Mouse (Mus musculus) liver, adult 10 weeks (tissue): Measurements from ENCODE around the gene Pmis2. TPM values are rescaled to one million over a fixed set of nuclear protein-coding genes. Genes with fewer than 3 reads are reported as not detected.

Experiments used
- polyA plus RNA-seq: library from polyadenylated mRNA; stranded (reverse); fragments of 350-450 nt; fragmentation: Illumina TruSeq; extraction: RNeasy Lipid Tissue Mini Kit (QIAGEN cat#74804); gene quantifications from one replicate; pipeline ENCODE4 v1.2.3, GENCODE M21; 2014; ENCODE audit warnings: low read depth, low replicate concordance

Pmis2 gene
- not detected for polyA plus RNA-seq

DNA sequence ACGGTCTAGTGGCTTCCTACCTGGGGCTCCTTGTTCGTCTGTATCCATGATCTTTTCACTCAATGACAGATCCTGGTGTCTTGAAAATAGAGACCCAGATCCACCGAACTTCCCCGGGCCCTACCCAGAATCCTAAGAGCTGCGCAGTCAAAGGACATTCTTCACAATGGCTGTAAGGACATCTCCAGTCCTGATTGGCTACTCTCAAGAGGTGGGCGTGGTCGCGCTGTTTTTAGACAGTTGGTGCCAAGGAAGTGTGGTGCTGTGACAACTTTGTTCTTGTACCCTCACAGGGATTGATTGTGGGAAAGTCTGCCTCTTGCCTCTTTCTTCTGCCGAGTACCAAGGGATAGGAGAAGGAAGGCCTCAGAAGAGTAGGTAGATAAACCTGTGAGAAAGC, at the start of gene Pmis2:
Pmis2 (minus strand) TSS at position 126 of the 400 bp plus-strand sequence.

DNA sequence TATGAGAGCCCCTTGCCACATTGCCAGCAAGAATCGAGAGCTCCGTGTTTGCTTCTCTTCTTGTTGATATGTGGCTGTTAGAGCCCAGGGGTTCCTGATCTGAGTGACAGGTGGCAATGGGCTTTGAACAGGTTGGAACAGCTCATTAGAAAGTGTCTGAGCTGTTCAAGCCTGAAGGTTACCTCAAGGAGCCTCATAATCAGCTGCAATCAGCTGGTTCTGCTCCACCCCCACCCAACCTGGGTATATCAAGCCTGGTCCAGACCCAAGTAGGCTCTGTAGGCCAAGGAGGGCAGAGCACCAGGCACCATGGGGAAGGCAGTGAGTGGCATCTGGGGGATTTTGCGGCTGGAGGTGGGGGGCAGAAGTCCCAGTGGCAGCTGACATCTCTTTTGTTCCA, 40.5 kb upstream of the Pmis2 start, which contains the start of gene Atp4a:
Atp4a (plus strand) TSS at position 268 of the 400 bp plus-strand sequence.

DNA sequence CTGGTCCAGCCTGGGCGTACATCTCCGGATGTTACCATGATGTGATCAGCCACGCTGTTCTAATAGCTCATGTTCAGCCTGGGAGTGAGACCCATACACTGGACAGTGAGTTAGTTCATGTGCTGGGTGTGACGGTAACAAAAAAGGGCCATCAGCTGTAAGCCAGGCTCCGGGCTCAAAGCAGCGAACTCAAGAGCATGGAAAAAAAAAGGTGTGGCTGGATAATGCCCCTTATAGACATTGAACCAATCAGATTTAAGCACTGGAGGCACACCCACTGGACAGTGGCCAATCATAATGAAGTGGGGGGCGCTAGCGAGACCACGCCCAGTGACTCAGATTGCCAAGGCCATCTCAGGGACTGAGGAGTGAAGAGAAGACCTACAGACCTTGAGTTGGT, 27.2 kb upstream of the Pmis2 start, which contains the start of gene 2200002J24Rik:
2200002J24Rik (plus strand) TSS at position 338 of the 400 bp plus-strand sequence.

DNA sequence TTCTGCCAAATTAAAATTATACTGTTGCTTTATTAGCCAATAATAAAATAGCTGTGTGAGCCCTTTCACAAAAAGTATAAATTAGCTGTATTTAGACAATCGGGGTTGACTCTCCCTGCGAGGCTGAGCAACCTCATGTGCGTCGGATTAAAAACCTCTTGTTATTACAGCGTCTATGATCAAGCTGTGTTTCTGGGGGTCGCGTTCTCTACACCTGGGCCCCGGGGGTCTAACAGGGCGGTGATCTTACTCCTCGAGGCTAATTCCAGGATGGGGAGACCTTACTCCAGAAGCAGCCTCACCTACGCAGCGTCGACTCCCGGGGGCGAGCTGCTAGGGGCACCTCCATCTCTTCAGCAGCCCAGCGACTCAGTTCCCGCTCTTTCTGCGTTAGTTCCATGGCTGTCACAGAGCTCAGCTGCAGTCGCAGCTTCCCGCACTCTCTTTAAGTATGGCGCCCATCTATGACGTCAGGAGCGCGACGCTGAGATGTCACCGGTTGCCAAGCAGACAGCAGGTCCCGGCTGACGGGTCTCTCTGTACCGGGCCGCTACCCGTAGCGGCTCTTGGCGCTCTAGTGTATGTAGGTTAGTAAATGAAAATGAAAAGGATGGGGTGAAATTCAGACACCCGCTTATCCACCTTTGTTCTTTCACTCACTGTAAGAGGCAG, 6.7 kb downstream of the Pmis2 start, which contains the start of gene Haus5:
Haus5 (minus strand) TSS at position 466 of the 672 bp plus-strand sequence.

DNA sequence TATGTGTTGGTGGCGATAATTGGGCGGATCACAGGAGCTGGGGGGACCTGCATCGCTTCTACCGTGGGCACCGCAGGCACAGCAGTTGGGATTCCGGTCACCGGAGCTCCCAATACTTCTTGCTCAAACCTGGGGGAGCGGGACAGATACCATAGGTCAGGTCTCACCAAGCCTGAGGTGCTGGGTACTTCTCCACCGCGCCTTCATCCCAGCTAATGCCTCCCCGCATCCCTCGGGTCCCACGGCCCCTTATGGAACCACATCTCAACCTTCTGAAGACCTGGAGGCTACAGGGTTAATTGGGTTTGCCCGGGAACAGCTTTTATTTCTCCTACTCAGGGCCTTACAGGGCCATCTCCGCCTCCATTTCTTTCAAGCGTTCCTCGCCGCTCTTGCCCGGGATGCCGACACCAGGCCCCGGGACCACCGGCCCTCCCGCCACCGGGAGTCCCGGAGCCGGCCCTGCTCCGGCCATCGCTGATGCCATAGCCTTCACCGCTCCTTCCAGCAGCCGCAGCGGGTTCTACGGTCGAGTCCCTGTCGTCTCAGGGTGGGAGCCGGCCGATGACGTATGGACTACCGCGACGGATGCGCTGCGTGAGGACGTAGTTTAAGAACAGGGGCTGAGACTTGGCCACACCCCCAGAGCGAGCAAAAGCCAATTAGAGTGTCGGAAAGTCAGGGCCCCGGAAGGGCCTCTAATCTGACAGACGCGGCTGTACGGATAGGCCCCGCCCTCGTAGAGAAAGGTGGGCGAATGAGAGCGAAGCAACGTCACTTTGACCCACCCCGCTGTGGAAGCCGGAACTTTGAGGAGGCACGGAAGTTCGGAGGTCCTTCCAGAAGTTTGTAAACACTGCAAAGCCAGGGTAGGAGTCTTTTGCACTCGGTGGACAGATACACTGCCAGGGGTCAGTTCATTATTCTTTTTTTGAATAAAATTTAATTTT, 21.5 kb downstream of the Pmis2 start, which contains the start of gene Rbm42:
Rbm42 (minus strand) TSS at position 727 of the 950 bp plus-strand sequence.

DNA sequence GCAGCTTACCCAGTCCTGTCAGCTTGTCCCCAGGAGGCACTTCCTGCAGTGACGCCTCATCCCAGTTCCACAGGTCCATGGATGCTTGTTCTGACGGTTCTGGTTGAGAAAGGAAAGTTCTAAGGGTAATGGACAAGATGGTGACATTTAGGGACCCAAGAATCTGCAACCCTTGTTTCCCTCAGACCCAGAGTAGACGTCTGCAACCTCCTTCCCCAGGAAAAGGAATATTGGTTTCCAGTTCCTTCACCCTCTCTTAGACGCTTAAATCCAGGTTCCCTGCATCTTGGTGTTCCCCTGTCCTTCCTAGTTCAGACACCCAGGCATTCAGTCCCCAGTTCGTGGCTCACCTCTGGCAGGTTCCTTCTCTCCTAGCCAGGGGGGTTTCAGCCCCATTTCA, 35.7 kb downstream of the Pmis2 start, which contains the start of gene Etv2:
Etv2 (minus strand) TSS at position 101 of the 400 bp plus-strand sequence.

DNA sequence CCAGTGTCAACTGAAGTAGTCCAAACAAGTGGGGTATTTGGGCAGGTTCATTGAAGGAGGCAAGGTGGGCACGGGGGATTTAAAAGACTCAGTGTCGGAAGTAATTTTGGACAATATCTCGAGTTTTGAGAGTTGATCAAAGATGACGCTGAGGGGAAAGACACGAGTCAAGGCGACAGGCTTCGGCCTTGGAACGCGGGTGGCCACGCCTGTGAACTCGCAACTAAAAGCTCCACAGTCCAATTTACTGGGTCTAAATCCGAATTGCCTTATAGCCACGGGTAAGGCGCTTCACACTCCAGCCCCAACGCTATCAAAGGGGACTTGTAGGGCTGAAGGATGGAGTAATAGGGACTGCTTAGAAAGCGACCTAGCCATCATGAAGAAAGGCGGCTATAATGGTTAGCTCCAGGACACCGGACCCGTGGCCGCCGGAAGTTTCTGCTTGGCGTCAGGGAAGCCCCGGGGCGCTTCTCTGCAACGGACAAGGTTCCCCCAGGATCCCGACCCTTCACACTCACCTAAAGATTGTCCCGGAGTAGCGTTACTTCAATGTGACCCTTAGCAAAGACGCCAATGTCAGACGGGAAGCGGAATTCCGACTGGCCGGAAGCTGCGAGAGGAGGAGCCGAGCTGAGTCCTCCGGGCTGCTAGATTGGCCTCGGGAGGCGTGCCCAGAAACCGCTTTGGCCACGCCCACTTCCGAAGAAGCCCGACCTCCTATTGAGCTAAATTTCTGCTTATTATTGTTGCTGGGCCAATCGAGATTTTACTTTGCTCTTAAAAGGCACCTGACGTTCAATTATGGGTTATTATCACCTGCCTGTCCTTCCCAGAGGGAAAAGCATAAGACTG, 45.6 kb downstream of the Pmis2 start, which contains the start of gene Cox6b1:
Cox6b1 (minus strand) TSS at position 622 of the 855 bp plus-strand sequence.

Other genes starting within 250 kb of the Pmis2 start
- not detected for gene Nfkbid, start 249.9 kb downstream of the Pmis2 start, polyA plus RNA-seq
- gene Aplp1, start 226.1 kb downstream of the Pmis2 start, polyA plus RNA-seq, result not detected
- not detected for gene Kirrel2, start 213.9 kb downstream of the Pmis2 start, polyA plus RNA-seq
- gene Nphs1, start 213.3 kb downstream of the Pmis2 start, polyA plus RNA-seq, result not detected
- 10.0 TPM for gene Prodh2, start 178.0 kb downstream of the Pmis2 start, polyA plus RNA-seq
- gene Arhgap33, start 136.5 kb downstream of the Pmis2 start, polyA plus RNA-seq, result not detected
- gene Hspb6, start 119.4 kb downstream of the Pmis2 start, polyA plus RNA-seq, result 13.0 TPM
- 0.34 TPM for gene Proser3, start 119.3 kb downstream of the Pmis2 start, polyA plus RNA-seq
- gene Lin37, start 111.8 kb downstream of the Pmis2 start, polyA plus RNA-seq, result 5.1 TPM
- 14.8 TPM for gene U2af1l4, start 108.3 kb downstream of the Pmis2 start, polyA plus RNA-seq
- 1.6 TPM for gene Gm49396, start 108.3 kb downstream of the Pmis2 start, polyA plus RNA-seq
- gene Psenen, start 108.0 kb downstream of the Pmis2 start, polyA plus RNA-seq, result 23.8 TPM
- not detected for gene Igflr1, start 106.2 kb downstream of the Pmis2 start, polyA plus RNA-seq
- gene Kmt2b, start 82.9 kb downstream of the Pmis2 start, polyA plus RNA-seq, result 2.6 TPM
- gene Zbtb32, start 72.7 kb downstream of the Pmis2 start, polyA plus RNA-seq, result not detected
- gene Upk1a, start 58.8 kb downstream of the Pmis2 start, polyA plus RNA-seq, result not detected
- 967 TPM for gene Cox6b1, start 45.5 kb downstream of the Pmis2 start, polyA plus RNA-seq
- not detected for gene Etv2, start 35.8 kb downstream of the Pmis2 start, polyA plus RNA-seq
- 0.50 TPM for gene Rbm42, start 21.3 kb downstream of the Pmis2 start, polyA plus RNA-seq
- gene Haus5, start 6.6 kb downstream of the Pmis2 start, polyA plus RNA-seq, result 0.93 TPM
- not detected for gene 2200002J24Rik, start 27.3 kb upstream of the Pmis2 start, polyA plus RNA-seq
- gene Atp4a, start 40.6 kb upstream of the Pmis2 start, polyA plus RNA-seq, result 0.21 TPM
- gene Tmem147, start 57.9 kb upstream of the Pmis2 start, polyA plus RNA-seq, result 28.3 TPM
- not detected for gene Gapdhs, start 72.1 kb upstream of the Pmis2 start, polyA plus RNA-seq
- gene Sbsn, start 79.9 kb upstream of the Pmis2 start, polyA plus RNA-seq, result not detected
- not detected for gene Dmkn, start 92.2 kb upstream of the Pmis2 start, polyA plus RNA-seq
- gene Krtdap, start 116.3 kb upstream of the Pmis2 start, polyA plus RNA-seq, result not detected
- not detected for gene Ffar2, start 152.2 kb upstream of the Pmis2 start, polyA plus RNA-seq
- gene Ffar3, start 184.6 kb upstream of the Pmis2 start, polyA plus RNA-seq, result not detected
- gene Ffar1, start 190.0 kb upstream of the Pmis2 start, polyA plus RNA-seq, result not detected
- gene Cd22, start 208.7 kb upstream of the Pmis2 start, polyA plus RNA-seq, result 0.79 TPM
- not detected for gene Mag, start 243.3 kb upstream of the Pmis2 start, polyA plus RNA-seq